Mouse (Mus musculus) erythroid progenitor cell, adult 5-6 weeks (primary cell): ENCODE data around the gene Pidd1. TPM values are rescaled to one million over a fixed set of nuclear protein-coding genes. Genes with fewer than 3 reads are reported as not detected.

Source experiments
- ATAC-seq: replicated peaks from 2 replicates; pipeline ENCODE4 v1.8.0; 2016; ENCODE audit warnings: moderate number of reproducible peaks, mild to moderate bottlenecking, moderate TSS enrichment, inconsistent platforms; ENCODE audit not compliant: poor library complexity, low FRiP score, severe bottlenecking
- total RNA-seq, 2 experiments: library from RNA; stranded (forward) in 1 of 2; stranded (reverse) in 1 of 2; fragments of 150-400 nt in 1 of 2; fragments of 186-747, 209-891 nt in 1 of 2; gene quantifications; 2 replicates each; pipeline versions ENCODE4 v1.2.3 to v1.2.4; 2015 to 2017; ENCODE audit warnings: low replicate concordance in 2 of 2

The Pidd1 gene
- total RNA-seq (2015; ENCODE audit: low replicate concordance) (34.2 and 34.4 TPM in 2 replicates), total RNA-seq (2017; ENCODE audit: low replicate concordance) (14.0 and 19.1 TPM in 2 replicates)

DNA sequence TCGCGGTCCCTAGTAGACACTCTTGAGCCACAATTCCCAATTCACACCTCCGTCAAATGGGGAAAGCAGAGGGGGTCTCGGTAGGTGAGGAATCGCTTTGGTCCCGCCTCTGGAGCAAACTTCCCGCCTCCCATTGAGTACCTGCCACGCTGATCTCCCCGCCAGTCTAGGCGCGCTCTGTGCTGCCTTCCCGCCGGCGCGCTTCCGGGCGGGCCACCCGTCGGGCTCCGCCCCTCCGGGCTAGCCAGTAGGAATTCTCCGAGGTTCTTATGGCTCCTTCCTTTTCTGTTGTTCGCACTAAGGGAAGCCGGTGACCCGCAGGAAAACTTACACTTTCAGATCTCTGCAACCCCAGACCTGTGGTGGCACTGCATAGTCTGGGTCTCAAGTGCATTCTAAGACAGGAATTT lies at the start of gene Pidd1:
Gene Pidd1, minus strand, starts transcription at position 198 of the 410 bp plus-strand sequence.
- peak; percentile 72 for ATAC-seq

DNA sequence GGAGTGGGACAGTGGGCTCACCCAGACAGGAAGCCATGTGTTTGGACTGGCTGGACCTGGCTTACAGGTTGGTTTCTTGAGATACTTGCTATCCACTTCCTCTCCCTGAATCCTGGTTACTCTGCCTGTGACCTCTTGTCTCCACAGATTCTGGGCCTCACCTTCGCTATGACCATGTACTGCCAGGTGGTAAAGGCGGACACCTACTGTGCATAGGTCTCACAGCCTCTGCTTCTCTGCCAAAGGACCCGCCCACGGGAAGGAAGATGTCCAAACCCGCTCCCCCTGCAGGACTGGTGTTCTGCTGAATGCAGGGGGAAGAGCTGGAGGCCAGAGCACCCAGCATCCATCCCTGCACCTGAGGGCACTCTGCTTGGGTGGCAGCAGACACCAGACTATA lies 48.9 kb upstream of the Pidd1 start:
- ATAC-seq = no peak

GRCm38 (mm10) chr7:141491151-141491550 lies 47.3 kb upstream of the Pidd1 start:
- ATAC-seq = peak; percentile 76

DNA sequence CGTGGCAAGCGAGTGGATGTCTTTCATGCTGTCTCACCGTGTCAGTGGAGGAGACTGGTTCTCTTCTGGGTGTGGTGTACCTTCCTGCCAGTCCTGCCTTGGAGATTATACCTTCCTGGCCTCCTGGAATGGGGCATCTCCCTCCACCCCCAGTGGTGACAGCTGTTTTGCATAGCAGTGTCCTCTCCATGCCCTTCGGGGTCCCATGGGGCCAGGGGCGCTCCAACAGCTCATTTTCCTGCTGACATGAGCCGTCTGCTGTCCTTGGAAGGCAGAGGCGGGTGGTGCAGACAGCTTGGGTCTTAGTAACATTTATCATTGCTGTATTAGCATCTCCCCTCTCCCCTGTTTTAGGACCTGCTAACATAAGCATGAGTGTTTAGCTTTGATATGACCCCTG lies 43.3 kb upstream of the Pidd1 start:
- ATAC-seq = no peak

DNA sequence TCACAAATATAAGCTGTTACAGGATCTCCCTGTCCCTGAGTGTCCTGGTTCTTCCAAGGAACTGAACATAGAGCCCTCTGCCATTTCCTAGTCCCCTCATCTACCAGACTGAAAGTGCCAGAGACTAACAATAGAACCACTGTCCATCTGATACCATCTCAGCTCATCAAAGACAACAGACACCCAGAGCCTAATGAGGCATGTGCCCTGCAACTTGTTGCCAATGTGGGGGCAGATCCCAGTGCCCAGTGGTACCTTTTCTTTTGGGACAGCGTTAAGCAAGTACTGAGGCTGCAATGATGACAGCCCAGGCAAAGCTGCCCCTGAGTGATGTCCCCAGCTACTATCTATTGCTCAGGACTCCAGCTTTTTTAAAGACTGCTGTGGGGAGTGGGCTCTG lies 42.4 kb upstream of the Pidd1 start:
- ATAC-seq = no peak

DNA sequence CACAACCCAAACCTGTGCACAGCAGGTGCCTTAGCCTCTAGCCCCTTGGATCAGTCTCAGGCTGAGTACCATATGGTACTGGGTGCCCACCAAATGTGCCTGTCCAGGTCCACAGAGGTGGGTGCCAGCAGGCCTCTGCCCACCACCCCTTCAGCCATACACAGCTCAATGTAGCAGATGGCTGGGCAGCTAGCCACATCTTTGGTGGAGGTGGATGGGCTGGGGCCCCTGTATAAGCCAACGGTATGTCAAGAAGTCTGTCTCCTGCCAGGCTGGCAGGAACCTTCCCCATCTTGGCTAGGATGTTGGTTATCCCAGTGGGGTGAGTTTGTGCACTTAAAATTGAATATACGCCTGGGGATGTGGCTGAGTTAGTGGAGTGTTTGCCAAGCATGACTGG lies 41.8 kb upstream of the Pidd1 start:
- no peak for ATAC-seq

- no peak for ATAC-seq
Observed at GRCm38 (mm10) chr7:141485186-141485585, 41.4 kb upstream of the Pidd1 start.

DNA sequence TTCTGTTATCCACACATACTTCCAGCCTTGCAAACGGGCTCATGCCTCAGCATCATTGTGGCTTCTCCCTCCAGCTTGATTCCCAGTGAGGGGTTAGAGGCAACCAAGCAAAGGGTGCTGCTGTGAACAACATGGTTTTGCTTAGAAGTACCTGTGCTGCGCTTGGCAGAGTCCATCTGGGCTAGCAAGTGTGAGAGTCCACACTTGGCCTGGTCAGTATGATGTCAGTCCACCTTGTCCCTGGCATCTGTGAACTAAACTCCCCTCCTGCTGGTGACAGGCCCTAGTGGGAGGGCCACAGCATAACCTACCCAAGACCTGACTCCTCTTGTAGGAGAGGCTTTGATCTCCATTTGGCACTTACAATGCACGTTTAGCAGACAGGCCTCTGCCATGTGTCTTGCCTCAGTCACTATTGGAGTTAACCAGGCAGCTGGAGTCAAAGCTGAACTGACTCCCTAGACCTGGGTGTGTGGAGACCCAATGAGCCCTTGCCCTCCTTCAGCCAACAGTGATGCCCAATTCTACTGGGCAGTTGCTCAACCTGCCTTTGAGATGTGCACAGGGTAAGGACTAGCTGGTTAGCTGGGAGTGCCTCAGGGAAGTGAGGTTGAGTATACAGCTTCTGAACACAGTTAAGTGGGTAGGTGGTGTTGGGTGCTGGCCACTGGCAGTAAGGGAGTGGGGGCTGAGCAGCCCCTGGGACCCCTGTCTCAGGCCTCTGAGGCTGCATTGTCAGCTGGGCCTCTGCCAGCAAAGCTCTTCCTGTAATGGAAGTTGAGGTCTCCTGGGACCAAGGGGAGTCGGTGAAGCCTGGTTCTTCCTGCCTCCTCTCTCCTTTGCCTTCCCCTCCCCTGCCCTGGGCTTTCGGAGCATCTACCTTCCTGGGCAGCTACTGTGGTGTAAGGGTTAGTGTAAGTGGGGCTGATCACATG lies 40.6 kb upstream of the Pidd1 start:
- no peak for ATAC-seq

DNA sequence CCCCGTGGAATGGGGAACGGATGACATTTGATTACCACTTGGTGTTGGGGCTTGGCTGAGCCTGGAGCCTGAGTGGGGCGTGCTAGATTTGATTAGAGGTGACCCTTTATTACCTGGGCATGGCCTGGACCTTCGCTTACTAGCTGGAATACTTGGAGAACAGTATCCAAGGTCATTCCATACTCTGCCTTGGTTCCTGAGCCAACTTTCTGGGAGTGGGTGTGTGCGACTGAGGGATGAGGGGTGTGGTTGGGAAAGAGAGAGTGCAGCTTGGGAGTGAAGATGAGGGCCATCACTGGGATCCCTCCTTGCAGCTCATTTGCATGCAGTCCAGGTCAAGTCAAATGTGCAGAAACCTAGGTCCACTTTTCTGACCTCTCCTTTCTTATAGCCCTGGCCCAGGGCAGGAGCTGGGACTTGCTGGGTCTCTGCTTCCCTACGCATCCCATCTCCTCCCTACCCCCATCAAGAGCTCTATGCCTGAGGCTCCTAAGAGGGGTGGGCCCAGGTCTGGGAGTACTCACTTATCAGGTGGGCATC lies 39.4 kb upstream of the Pidd1 start:
- no peak for ATAC-seq

GRCm38 (mm10) chr7:141482531-141483024 lies 38.8 kb upstream of the Pidd1 start:
- no peak for ATAC-seq

GRCm38 (mm10) chr7:141481498-141482401 lies 37.9 kb upstream of the Pidd1 start:
- peak; percentile 43; the same call in 1 of the 2 replicates for ATAC-seq

- ATAC-seq = peak; percentile 79
Observed at GRCm38 (mm10) chr7:141480842-141481497, 37.1 kb upstream of the Pidd1 start.

- ATAC-seq = no peak
Observed at GRCm38 (mm10) chr7:141478270-141478748, 34.5 kb upstream of the Pidd1 start.

DNA sequence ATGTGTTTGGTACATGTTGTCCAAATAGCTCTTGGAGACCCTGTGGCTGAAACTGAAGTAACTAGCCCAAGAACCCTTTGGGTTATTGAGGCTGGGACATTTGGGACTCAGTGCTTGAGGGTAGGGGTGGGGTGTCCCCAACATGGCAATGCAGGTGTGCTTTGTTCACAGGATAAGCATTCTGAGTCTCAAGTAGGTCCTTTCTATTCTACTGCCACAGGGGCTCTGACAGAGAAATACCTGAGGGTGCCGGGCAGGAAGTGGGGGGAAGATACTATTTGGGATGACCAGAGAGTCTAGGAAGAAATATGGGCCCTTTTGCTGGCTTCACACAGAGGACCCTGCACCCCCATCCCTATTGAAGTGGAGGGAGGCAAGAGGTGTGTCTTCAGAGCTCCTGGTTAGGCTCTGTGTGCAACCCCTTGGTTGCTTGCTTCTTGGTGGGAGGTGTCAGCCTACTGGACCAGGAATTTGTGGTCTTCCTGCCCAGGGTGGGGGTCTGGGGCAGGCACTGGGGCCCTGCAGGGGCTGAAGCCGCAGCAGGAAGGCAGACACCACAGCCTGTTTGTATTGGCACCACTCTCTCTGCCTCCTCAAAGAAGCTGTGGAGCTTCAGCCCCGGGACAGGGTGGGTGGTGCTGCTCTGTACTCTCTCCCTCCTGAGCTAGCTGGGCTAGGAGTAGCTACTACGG lies 33.9 kb upstream of the Pidd1 start:
- no peak for ATAC-seq

DNA sequence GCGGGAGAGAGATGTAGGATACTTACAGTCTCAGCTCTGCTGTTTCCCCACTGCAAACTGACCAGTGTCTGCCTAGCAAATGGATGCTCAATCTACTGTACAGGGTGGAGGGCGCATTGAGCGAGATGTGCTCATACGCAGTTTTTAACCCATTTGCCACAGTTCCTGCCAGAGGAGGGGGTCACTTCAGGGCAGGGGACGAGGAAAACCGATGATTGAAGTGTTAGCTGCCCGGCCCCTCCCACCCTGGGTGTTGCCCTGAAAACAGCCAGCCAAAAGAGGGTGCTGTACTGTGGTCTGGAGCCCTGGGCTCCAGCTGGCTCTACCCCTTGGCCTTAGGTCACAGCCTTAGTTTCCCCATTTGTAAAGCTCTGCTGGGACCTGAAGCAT lies 33.2 kb upstream of the Pidd1 start:
- ATAC-seq = no peak

DNA sequence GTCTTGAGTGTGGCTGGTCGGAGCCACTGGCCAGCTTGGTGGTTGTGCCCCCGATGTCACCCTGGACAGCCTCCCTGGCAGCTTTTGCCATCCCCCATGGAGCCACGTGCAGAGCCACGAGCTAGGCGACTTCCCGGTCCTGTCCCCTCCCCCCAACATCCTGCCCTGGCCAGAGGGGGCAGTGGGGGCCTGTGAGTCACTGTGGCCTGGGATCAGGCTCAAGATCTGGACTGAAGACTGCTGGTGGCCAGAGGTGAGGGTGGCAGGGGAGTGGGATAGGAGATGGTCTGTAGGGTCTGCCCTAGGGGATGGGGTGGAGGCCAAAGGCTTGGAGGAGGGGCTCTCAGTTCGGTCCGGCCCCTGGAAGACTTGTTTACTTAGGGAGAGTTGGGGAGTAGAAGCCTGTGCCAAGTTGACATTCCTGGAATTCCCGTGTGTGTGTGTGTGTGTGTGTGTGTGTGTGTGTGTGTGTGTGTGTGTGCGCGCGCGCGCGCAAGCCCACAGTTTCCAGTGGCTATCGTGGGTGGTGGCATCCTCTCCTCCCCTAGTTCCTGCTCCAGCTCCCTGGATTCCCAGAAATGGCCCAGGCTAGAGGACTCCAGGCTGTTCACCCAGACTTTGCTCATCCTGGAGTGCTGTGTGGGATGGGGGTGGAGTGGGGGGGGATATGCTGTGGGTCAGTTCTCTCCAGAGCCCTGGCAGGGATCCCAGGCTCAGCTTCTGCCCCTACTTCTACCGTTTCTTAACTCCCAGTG lies 32.6 kb upstream of the Pidd1 start:
- ATAC-seq = no peak

DNA sequence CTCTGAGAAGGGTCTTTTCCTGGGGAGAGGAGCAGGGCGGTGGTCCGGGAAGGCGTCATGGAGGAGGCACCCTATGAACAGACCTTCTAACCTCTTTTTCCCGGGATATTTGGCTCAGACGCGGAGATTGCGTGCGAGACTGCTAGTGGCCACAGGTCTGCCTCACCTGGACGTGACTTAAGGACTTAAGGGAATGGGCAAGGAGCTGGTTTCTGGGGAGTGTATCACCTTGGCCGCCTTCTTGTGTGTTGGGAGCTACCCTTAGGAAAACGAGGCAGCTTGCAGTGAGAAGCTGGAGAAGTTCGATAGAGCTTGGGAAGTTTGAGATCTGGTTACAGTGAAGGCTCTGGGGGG lies 32.0 kb upstream of the Pidd1 start:
- ATAC-seq = no peak
